Mouse (Mus musculus) gastrocnemius, postnatal 10 days (tissue): ENCODE data around the gene Clip2. TPM values are rescaled to one million over a fixed set of nuclear protein-coding genes. Genes with fewer than 3 reads are reported as not detected.

Experiments
- DNase-seq: peaks from one replicate; pipeline ENCODE4 v3.0.0; 2021; ENCODE audit warnings: mixed read lengths
- total RNA-seq, 2 experiments: library from RNA; stranded (reverse); gene quantifications; 2 replicates each; pipeline ENCODE4 v1.2.3; 2021

Clip2 gene
- total RNA-seq, 2 experiments from 2014 or later: 10.1 to 12.8 TPM

DNA sequence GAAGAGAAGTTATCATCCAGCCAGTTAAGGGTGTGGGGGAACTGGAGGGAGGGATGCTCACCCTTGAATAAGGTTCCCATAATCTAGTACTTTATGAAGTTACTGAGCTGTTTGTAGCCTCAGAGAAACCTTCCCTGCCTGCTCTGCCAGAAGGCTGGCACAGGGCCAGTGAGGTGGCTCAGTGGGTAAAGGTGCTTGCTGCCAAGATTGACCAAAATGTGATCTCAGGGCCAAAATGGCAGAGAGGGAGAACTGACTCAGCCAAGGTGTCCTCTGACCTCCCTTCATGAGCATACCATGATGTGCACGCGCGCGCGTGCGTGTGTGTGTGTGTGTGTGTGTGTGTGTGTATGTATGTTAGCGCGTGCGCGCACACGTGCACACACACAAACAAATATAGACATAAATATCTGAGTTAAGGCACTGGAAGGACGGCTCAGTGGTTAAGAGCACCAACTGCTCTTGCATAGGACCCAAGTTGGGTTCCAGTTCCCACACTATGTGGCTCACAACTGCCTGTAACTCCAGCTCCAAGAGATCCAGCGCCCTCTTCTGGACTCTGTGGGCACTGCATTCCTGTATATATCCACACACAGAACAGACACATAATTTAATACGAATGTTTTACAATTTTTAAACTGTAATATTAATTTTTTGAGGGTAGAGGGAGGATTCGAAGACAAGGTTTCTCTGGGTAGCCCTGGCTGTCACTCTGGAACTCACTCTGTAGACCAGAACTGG lies 26.1 kb downstream of the Clip2 start:
- DNase-seq: no peak

DNA sequence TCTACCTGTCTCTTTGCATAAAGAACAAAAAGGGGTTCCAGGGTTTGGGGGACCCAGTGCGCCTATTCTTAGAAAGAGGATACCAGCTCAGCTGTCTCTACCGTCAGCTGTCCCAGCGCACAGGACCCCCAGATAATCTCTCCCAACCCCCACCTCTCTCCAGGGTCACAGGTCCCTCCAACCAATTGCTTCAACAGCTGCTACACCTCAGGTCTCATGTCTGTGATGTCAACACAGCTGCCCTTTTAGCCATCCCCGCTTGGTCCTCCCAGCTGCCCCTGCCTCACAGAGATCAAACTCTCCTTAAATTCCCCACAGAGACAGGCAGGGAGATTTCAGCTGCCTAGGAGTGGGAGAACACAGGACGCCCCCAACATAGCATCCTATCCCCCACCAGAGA lies 28.5 kb downstream of the Clip2 start:
- DNase-seq: no peak

DNA sequence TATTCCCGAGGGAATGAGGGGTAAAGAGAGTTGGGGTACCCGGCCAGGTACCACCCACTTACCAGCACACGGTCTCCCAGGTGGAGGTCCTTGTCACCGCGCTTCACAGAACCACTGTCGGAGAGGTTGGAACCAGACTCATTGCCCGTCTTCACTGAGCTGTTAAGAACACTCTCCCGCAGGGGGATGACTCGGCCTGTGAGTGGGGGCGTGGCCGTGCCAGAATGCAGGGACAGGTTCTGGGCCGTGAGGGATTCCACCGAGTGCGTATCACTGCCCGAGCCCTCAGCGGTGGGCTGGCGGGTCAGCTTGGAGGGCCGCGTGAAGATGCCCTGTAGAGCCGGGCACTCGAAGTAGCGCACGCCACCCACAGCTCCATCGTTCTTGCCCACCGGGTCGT lies 29.7 kb downstream of the Clip2 start:
- no peak for DNase-seq

DNA sequence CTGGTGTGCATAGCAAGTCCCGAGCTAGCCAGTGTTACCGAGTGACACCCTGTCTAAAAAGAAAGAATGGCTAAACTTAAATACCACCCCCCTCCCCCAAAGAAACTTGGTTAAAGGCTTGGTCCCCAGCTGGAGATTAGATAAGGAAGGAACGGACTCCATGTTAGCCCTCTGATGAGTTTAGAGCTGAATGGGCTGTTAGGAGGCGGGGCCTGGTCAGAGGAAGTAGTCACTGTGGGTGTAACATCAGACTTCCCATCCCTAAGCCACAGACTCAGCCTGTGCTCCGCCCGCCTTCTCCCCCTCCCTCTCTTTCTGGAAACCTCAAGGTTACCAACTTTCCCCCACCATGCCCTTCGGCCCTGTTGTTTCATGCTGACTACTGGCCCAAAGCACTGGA lies 30.4 kb downstream of the Clip2 start:
- no peak for DNase-seq

GRCm38 (mm10) chr5:134521131-134521530 lies 31.1 kb downstream of the Clip2 start:
- DNase-seq: no peak

DNA sequence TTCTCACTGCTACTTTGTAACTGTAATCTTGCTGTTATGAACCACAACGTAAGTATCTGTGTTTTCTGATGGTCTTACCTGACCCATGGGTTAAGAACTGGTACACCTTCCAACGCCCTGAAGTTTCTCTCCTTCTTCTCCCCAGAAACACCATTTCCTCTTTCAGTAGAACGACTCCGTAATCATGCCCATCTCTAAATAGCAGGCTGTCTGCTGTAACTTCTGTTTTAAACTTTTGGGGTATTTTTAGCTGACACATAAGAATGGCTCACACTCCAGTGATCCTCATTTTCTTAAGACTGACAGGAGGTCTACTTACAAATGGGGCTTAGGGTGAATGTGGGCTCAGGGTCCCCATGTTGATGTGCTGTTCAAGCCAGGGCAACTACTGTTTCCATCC lies 32.1 kb downstream of the Clip2 start:
- DNase-seq: no peak

DNA sequence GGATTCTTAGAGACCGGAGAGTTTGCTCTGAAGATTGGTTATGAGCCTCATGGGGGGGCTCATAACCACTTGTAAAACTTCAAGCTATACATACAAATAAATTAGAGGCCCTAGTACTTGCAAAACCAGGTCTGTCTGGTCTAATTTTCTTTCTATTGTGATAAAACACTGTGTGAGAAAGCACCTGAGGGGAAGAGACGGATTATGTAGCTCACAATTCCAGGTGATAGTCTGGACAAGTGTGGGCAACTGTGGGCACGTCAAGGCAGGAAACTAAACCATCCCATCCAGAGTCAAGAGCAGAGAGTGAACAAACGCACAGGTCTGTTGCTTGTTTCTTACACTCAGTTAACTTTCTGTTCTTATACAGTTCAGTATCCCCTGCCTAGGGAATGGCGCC lies 32.8 kb downstream of the Clip2 start:
- DNase-seq: no peak

DNA sequence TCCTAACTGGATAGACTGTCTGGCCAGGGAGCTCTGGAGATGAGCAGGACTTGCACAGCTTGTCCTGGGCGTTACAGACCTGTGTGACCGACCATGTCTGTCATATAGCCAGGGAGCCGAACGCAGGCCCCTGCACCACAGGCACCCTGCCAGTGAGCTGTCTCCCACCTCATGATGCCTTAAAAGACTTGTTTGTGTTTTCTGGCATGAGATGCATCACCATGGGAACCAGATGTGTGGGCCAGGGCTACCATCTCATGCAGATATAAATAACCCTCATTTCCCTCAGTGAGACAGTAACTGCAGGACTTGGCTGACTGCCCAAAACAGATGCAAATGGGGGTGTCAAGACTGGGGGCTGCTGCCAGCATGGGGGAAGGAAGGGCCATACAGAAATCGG lies 40.1 kb downstream of the Clip2 start:
- DNase-seq: no peak

GRCm38 (mm10) chr5:134510266-134510665 lies 42.0 kb downstream of the Clip2 start:
- DNase-seq: no peak

DNA sequence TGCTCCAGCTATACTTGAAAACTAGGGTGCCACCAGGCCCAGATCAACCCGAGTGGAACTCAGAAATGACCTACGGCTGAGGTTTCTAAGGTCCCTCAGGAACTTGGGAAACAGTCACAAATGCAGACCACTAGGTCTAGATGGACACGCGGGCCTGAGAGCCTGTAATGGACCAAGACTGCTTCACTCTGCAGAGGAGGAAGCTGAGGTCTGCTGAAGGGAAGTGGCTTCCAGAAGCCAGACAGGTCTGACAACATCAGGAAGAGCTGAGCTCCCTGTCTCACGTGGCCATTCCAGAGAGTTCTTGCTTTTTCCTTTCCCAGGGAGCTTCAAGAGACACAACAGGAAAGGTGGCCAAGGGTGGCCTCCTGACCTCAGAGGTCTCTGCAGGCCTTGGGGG lies 43.3 kb downstream of the Clip2 start:
- DNase-seq: no peak

GRCm38 (mm10) chr5:134507859-134508399 lies 44.3 kb downstream of the Clip2 start:
- DNase-seq: no peak

- peak; percentile 74 for DNase-seq
These were observed 44.9 kb downstream of the Clip2 start for GRCm38 (mm10) chr5:134507307-134507706.

DNA sequence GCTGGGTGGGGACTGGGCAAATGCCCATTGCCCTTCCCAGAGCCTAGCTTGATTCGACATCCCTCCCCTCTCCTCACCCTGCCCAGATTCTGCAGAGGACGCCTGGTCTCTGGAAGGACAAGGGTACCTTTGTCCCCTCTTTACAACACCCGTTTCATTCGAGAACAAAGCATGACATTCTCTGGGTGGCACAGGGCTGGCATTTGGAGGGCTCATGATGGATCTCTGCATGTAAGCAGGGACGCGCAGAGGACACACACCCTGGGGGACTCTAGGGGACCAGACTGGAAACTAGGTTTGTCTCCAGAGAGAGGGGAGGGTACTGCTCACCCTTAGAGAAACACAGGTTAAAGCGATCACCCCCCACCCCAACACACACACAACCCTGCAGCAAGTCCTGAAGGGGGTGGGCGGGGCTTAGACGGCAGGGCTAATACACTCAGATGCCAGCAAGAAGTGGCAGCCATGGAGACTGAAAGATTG lies 46.4 kb downstream of the Clip2 start:
- DNase-seq: no peak

GRCm38 (mm10) chr5:134502591-134502990 lies 49.6 kb downstream of the Clip2 start:
- DNase-seq: no peak

DNA sequence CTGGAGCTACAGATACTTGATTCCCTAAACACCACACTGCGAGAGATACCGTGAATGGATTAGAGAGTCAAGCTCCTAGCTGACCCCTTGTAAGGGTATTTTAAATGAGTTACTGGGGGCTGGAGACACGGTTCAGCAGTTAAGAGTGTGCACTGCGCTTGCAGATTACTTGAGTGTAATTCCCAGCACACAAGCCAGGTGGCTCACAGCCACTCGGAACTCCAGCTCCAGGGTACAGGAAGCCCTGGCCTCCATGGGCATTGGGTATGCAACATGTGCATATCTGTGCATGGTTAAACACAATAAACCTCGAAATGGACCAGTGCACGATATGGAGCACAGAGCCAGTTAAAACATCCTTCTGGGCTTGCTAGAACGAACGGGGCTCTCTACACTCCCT lies 50.8 kb downstream of the Clip2 start:
- no peak for DNase-seq

DNA sequence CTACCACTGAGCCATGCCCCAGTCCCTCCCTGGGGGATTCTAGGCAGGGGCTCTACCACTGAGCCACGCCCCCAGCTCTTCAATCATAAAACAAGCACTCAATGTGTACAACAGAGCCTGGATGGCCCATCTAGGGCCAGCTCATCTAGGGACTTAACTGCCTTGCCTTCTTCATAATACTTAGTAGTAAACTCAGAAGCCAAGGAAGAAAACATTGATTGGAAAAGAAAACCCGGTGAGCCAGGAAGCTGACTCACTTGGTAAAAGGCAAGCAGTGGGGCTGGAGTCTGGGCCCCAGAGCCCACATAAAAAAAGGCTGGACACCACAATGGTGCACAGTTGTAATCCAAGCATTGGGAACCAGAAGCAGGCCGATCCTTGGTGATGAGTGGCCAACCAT lies 51.6 kb downstream of the Clip2 start:
- no peak for DNase-seq

- no peak for DNase-seq
These were observed 52.2 kb downstream of the Clip2 start for GRCm38 (mm10) chr5:134500062-134500461.

- DNase-seq: no peak
These were observed 55.2 kb downstream of the Clip2 start for GRCm38 (mm10) chr5:134497026-134497425.

- DNase-seq: no peak
These were observed 56.4 kb downstream of the Clip2 start for GRCm38 (mm10) chr5:134495796-134496195.

DNA sequence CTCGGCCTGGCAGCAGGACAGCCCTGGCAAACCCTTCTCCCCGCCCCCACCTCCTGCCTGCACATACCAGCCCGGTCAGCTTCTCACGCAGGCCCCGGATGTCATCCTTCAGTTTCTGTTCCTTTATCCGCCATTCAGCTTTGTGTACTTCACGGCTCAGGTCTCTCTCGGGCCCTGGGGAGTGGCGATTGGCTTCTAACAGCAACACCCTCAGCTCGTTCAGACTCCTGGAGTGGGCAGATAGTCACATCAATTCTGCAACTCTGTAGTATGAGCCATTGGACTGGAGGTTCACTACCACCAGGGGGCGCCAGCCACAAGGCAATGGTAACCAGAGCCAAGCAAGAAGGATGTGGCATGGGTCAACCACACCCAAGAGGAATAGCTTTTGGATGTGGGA lies 58.1 kb downstream of the Clip2 start:
- peak; percentile 96 for DNase-seq

- DNase-seq: no peak
These were observed 59.3 kb downstream of the Clip2 start for GRCm38 (mm10) chr5:134492956-134493355.

GRCm38 (mm10) chr5:134491712-134492417 lies 60.4 kb downstream of the Clip2 start:
- DNase-seq: peak; percentile 89

DNA sequence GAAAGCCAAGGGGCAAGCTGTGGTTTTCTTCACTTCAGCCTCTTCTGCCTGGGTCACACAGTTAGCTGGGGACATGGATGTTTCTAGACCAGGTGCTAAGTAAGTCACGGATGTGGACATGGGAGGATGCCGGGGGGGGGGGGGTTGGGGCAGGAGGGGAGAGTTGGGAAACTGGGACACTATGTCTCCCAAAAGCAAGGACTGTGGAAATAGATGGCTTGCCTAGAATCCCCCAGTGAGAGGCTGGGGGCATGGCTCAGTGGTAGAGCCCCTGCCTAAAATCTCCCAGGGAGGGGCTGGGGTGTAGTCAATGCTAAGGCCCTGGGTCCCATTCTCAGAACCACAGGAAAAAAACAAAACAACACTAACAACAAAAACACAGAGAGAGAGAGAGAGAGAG lies 61.0 kb downstream of the Clip2 start:
- no peak for DNase-seq

GRCm38 (mm10) chr5:134490465-134490864 lies 61.8 kb downstream of the Clip2 start:
- peak; percentile 51 for DNase-seq
